Mouse (Mus musculus) layer of hippocampus, adult 9-10 months (tissue): ENCODE data around the gene Zfp668.

Experiments
- DNase-seq: peaks from one replicate; pipeline ENCODE4 v3.0.0; 2022; ENCODE audit warnings: low spot score

Gene Zfp668

DNA sequence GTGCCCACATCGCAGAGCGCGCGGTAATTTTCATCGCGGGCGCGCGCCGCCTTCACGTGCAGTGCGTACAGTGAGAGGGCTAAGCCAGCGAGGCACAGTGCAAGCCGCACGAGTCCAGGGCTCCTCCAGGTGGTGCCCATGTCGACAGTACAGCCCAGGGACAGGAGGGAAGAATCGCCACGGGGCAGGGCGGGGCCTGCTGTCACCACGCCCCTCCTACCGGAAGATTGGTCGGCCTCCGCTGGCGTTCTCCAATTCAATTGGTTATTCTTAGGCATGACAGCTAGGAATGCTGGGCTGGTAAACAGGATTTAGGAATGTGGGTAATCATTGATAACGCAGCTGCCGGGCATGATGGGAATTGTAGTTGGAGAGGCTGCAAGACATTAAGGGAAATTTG, 18.8 kb upstream of the Zfp668 start, which contains the start of the genes Gm21974 and Vkorc1:
Gm21974 (minus strand) TSS at position 13 of the 400 bp plus-strand sequence.
Vkorc1 (minus strand) TSS at position 176 of the 400 bp plus-strand sequence.
- peak; percentile 93 for DNase-seq

DNA sequence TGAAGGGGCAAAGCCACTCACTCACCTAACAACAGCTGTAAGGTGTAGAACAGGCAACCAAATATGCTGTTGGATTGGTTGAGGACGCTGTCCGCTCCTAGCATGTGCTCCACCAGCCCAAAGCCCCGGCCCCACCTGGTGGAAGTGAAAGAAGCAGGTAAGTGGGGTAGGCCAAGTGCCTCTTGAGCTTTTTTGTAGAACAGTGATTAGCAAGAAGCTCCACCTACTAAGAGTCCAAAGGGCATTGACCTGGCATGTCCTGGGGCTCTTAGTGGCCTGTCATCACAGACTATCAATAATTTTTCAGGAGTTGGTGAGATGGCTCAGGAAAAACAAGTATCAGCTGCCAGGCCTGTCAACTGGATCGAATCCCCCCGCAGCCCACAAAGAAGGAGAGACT, 17.9 kb upstream of the Zfp668 start:
- DNase-seq, result no peak

DNA sequence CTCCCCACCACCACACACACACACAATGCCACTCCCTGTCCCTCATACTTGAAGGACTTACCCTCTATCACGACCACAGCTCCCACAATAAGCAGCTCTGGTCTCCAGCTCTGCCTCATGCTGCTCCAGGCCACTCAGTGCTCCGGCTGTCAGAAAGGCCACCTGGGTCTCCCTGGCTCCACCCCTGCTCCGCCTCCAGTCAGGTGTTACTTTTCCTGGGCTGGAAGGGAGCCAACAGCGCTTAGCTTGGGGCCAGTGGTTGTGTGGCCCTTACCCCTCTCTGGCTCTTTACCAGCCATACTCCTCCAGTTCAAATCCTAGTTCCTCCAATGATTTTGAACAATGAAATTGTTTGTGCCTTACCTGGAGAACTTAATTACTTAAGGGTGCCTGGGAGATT, 14.2 kb upstream of the Zfp668 start, which contains the start of gene Prss53:
Prss53 (minus strand) TSS at position 173 of the 400 bp plus-strand sequence.
- DNase-seq, result no peak

DNA sequence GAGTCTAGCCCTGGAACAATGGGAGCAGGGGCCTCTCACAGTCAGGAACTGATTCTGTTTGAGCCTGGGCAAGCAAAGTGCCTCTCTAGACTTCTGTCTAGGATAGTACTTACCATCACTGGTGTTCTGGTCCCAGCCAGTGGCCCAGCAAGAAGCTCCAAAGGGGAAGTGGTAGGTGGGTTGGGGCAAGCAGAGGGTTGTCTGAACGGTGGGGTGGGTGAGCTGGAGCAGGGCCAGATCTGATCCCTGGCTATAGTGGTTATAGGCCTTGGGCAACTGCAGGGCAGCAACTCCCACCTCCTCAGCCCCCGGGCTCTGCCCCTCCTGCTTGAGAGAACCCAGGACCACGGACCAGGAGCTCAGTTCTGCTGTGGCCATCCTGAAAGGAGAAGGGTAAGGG, 12.2 kb upstream of the Zfp668 start:
- no peak for DNase-seq

DNA sequence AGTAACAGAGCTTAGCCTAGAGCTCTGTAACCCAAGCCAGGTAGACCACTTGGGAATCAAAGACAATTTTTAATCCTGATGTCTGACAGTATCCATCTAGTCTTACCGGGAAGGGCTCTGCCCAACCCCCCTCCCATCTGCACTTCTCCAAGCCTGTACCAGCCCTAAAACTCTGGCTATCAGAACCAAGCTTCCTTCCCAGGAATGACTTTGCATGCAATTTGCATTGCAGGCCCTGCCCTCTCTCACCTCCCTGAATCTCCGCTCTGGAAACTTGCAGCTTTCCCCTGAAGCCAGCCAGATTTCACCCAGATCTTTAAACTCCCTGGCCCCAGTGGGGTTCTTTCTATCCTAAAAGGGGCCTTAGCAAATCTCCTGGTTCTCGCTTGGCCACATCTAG, 11.2 kb upstream of the Zfp668 start:
- no peak for DNase-seq

DNA sequence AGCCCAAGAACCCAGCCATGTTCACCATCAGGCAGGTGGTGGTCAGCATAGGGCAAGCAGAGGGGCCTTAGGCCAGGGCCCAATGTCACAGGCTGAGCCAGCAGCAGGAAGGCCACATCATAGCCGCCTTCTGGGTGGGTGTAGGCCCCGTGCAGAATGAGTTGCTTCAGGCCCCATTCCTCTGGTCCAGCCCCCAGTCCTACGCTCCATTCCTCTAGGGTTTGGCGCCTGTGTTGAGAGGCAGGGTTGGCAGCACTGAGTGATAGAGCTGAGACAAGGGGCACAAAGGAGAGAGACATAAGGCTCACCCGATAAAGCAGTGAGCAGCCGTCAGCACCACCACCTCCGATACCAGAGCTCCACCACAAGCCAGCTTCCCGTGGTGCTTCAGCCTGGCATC, 10.6 kb upstream of the Zfp668 start:
- DNase-seq, result no peak

DNA sequence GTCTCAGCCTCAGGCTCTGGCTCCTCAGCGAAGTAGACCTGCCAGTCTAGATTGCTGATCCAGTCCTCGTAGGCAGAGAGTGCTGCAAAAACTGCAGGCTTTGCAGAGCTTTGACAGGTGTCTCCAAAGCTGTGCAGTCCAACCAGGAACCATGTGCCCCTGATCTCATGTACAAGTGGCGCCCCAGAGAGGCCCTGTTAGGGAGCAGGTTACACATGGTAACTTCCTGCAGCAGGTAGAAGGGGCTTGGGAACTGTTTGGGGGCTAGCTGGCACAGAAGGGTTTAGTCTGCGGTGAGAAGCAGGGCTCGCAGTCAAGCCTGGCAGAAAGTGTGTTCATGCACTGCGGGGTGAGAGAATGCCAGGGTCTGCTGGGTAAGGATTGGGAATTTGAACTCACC, 9.9 kb upstream of the Zfp668 start:
- no peak for DNase-seq

DNA sequence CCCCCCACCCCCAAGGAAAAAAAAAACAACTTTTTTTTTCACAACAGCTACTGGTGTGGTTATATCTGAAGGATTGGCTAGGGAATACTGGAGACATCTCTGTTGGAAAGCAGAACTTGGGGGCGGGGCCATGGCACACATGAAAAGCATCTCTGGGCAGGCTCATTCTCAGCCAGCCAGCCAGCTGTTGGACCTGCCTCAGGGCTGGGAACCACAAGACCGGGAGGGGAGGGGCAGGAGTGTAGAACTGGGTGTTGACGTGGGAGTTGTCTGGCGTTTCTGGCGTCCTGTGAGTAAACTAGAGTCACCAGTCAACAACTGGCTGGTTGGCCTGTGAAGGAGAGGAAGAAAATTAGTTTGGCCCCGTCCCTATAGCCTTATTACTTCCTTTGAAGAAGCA, 9.3 kb upstream of the Zfp668 start:
- DNase-seq, result no peak

DNA sequence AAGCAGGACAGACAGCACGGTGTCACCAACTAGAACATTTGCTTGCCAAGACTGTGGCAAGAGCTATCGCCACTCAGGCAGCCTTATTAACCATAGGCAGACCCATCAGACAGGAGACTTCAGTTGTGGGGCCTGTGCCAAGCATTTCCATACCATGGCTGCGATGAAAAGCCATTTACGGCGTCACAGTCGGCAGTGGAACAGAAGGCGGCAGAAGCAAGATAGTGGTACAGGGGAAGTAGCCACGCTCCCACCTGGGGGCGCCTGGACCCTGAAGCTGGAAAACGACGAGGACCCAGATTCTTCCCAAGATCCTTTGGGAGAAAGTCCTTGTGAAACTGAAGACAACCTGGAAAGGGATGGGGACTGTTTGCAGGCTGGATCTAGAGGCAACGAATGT, 3.8 kb upstream of the Zfp668 start:
- DNase-seq, result no peak

DNA sequence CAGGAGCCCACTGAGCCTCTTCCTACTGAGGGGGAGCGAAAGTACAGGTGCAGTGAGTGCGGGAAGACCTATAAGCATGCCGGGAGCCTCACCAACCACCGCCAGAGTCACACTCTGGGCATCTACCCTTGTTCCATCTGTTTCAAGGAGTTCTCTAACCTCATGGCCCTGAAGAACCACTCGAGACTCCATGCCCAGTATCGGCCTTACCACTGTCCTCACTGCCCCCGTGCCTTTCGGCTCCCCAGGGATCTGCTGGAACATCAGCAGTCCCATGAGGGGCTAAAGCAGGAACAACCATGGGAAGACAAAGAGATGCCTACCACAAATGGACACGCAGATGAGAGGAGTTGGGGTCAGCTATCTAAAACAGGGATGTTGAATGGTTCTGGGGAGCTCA, 2.7 kb upstream of the Zfp668 start:
- DNase-seq, result no peak

DNA sequence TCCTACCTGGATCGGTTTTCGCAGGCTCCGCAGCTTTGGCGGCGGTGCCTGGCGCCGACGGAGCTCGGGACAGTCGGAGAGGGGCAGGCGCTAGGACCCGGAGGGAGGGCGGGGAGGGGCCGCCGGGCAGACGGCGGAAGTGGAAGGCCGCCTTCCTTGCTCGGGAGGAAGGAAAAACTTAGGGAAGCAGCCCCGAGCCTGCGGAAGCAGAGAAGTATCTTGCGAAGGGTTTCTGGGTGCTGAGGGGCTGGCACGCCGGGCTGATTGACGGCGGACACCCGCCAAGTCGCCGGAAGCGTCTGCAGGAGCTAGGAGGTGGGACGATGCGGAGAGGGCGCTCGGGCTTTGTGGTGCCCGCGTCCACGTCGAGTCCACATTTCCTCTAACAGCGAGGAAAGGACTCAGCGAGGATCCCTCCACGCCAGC, 574 bp downstream of the Zfp668 start, which contains the start of gene Zfp646:
Zfp646 (plus strand) TSS at position 181 of the 426 bp plus-strand sequence.
- peak; percentile 26 for DNase-seq

DNA sequence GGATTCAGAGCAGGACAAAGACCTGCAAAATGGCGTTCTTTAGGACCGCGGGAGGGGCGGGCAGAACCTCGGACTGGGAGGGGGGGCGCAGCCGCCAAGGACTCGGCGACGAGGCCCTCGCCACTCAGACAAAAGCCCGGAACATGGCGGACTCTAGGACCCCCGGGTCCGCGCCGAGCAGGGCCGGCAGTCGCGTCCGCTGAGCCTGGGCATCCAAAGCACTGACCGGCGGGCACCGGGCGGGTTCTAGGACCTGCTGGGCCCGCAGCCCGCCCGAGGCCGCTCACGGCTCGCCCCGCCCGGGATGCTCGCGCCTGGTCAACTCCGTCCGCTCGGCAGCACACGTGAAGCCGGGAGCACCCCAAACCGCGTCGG, 1.0 kb downstream of the Zfp668 start:
- peak; percentile 61 for DNase-seq

DNA sequence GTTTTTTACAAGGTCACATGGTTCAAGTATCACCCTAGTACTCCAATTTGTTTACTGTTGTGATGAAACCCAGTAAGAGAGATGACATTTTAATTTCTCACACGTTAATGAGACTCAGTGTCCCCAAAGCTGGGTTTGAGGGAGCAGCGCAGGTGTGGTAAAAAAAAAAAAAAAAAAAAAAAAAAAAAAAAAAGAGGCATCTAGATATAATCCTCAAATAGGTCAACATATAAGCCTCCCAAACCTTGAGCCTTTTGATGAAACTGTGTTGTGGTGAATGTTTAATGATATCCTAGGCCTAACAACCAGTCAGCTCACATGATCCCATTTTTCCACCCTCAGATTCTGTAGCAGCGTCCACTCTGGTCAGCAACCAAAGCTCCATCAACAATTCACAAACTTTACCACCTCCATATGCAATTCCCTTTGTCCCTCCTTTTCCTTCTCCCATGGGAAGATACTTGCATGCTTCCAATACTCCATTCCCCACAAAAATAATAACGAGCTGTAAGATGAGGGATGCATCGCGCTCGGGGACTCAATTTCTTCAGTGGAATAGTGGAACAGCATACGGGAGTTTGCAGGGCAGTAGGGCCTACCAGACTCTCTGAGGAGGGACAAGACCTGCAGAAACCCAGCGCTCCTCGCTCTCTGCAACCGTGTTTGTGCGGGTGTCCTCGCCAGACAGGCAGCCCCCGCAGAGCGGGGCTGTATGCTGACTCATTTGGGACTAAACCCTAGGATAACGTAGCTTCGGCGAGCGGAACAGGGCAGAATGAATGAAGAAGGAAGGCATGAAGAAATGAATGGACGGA, 1.6 kb downstream of the Zfp668 start:
- no peak for DNase-seq

DNA sequence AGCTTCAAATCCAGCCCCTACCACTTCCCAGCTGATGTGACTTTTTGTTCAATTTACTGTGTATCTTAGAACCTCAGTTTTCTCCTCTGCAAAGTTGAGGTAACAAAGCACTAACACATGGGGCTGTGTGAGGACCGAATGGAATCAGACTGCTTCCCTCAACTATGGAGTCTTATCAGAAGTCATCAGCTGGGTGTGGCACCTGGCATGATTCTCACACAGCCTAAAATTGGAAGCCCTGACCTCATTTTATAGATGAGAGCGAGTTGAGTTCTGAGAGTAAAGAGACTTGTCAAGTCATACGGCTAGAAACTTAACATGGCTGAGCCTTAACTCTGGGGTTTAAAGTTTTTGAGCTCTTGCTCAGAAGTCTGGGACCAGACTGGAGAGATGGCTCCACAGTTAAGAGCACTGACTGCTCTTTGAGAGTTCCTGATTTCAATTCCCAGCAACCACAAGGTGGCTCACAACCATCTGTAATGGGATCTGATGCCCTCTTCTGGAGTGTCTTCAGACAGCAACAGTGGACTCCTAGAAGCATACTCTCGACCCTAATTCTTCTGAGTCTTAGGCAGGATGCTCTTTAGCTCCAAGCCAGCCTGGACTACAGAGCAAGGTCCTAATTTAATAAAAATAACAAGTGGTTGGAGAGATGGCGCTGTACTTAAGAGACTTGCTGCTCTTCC, 6.3 kb downstream of the Zfp668 start:
- DNase-seq, result no peak

DNA sequence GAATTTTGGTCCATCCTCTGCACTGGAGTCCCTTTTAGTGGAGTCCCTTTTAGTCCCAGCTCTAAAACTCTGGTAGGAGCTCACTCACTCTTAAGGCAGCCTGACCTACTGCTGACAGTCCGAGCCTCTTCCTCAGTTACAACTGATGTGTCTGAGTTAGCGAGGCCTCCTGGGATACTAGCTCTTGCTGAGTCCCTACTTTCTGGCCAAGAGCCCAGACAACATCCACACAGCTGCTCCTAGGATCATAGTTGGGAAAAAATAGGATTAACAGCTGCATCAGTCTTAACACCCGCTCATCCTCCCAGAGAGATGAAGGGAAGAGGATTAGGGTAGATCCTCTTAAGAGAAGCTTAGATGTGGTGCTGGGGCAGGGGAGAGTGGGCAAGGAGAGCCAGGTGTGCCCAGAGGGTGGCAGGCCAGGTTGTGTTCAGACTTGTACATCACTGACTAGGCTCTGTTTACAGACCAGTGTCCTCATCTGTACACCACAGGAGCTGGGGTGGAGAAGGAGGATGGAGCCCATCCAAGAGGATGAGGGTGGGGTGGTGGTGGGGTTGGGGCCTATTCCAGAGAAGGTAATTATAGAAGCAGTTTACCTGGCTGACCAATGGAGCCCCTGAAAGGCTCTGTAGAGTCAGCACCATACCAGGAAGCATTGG, 7.3 kb downstream of the Zfp668 start:
- no peak for DNase-seq

DNA sequence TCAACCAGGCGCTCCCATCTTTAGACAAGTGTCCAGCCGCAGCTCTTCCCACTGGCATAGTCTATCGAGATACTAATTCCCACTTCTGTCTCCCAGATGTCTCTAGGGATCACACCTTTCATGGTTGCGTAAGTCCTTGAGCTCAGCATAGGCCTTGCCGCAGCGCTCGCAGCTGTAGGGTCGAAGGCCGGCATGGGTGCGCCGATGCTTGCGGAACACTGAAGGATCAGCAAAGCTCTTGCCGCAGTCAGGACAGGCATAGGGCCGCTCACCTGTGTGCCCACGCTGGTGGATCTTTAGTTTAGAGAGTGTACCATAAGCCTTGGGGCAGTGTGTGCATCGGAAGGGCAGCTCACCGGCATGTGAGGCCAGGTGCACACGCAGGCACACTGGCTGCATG, 9.0 kb downstream of the Zfp668 start:
- DNase-seq, result no peak

DNA sequence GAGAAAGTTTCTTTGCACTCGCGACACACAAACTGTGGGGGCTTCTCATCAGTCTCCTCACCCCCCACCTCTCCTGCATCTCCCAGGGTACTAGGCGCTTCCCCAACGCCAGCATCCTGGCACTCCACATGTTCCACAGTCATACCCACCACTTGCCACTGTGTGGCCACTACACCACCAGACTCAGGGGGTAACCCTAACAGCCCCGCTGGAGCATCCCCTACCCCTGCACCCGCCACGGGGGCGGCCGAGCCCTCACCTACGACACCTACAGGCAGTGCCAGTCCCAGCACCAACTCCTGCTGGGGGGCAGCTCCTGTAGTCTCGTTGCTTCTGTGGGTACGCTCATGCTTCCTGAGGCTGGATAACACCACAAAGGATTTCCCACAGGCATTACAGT, 10.2 kb downstream of the Zfp668 start:
- no peak for DNase-seq

DNA sequence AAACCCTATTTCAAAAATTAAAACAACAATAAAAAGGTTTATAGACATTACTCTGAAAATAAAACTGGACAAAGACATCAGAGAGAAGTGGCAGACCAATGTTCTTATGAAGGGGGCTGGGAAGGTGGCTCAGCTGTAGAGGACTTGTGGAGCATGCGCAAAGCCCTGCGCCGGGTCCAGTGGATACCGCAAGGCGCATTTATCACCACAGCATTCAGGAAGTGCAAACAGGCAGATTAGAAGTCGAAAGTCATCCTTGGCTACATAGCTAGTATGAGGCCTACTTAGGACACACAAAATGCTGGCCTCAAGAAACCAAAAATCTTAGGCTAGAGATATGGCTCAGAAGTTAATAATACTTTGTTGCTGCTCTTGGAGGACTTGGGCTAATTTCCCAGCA, 18.4 kb downstream of the Zfp668 start:
- no peak for DNase-seq

DNA sequence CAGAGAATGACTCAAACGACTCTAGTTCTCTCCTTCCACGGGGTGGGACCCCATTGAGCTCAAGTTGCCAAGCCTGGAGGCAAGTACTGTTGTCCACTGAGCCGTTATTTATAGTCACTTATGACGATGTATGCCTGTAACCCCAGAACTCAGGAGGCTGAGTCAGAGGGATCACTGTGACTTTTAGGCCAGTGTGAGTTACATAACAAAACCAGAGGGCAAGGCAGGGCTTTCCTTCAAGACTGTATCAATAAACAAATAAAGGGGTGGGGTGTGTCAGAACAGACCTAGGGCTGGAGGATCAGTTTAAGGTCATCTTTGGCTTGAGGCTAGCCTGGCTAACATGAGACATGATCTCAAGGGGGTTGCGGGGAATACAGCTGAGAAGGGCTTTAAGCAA, 25.7 kb downstream of the Zfp668 start:
- DNase-seq, result no peak

DNA sequence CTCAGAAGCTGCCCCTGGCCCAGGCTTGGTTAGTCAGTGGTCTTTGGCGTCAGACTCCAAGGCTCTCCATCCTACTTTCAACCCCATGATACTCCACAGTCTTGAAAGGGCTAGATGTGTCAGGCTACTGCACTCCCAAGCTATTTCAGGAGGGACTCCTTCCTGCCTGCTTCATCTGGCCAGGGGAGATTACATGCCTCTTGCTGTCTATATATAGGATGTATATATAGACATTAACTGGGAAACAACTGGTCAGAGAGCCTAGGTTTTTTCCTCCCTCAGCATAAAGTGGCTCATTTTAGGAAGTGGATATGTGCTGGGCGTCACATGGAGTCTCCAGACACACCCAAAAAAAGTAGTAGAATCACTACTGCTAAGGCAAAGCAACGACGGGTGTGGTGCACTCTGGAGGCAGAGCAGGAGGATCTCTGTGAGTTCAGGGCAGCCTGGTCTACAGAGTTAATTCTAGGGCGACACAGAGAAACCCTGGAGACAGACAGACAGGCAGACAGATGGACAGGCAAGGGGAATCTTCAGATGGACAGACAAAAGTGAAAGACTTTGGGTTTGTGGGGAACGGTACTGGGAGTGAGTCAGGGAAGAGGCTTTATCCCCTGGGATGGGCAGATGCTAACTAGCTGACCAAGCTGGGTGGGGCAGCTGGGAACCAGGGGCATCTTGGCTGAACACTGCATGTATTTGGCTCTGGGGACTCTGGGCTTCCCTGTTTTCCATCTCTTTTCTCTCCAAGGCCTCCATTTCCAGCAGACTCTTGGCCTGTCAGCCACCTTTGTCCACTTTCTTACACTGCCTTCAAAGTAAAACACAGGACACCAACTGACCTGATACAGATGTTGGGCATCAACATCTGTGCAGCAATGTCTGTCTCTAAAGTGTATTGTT, 26.4 kb downstream of the Zfp668 start:
- DNase-seq, result no peak

DNA sequence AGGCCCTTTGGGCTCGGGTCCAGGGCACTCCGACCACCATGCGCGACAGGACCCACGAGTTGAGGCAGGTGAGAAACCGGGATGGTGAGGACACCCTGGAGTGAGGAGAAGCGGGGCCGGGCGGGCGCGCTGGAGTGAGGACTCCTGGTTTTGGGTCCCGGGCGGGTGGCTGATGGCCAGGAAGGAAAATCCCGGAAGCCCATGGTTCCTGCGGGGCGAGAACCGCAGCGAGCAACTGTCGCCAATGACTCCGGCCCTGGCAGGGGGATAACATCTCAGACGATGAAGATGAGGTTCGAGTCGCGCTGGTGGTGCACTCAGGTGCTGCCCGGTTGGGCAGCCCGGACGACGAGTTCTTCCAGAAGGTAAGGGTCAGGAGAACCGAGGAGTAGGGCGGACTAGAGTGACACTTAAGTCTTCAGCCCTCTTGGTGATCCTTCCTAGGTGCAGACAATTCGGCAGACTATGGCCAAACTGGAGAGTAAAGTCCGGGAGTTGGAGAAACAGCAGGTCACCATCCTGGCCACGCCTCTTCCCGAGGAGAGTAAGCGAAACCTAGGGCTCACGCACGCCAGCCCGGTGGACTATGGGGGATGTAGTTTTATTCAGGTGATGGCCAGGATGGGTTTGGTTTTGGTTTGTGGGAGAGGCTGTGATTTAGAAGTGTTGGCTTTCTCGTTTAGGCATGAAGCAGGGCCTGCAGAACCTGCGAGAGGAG, 34.5 kb downstream of the Zfp668 start:
- DNase-seq, result no peak
